Mouse (Mus musculus) cerebellum, adult 9-10 months (tissue): Measurements from ENCODE around the gene Ankib1.

Source experiments
- DNase-seq: peaks from one replicate; pipeline ENCODE4 v3.0.0; 2022

The Ankib1 gene

GRCm38 (mm10) chr5:3645326-3645725, 157.4 kb downstream of the Ankib1 start:
- no peak for DNase-seq

- DNase-seq: no peak
Observed at GRCm38 (mm10) chr5:3644621-3645020, 158.1 kb downstream of the Ankib1 start.
